Mouse (Mus musculus): ENCODE results near the gene Il10. TPM values are rescaled to one million over a fixed set of nuclear protein-coding genes. Genes with fewer than 3 reads are reported as not detected.

The Il10 gene
- total RNA-seq (2021), result not detected
- long read RNA-seq, experiment 1, partial matches to known transcripts, result 0 of 1 reads
- long read RNA-seq, experiment 1, other reads (novel, unspliced or antisense), result 0 of 1 reads
- long read RNA-seq, experiment 2, result 0 reads

GRCm38 (mm10) chr1:131019492-131020098 lies at the start of gene Il10:
Gene Il10, plus strand, starts transcription at chr1:131019845.
- no peak for DNase-seq

- peak; percentile 18 to 58 for DNase-seq
Observed at GRCm38 (mm10) chr1:130979455-130979854, 40.2 kb upstream of the Il10 start.

GRCm38 (mm10) chr1:130984441-130984840 lies 35.2 kb upstream of the Il10 start:
- DNase-seq, result no peak

- no peak for DNase-seq
Observed at GRCm38 (mm10) chr1:130987001-130987400, 32.6 kb upstream of the Il10 start.

- no peak for DNase-seq
Observed at GRCm38 (mm10) chr1:130987418-130987817, 32.2 kb upstream of the Il10 start.

GRCm38 (mm10) chr1:130989331-130989730 lies 30.3 kb upstream of the Il10 start:
- no peak for DNase-seq

GRCm38 (mm10) chr1:130990448-130990847 lies 29.2 kb upstream of the Il10 start:
- no peak for DNase-seq

- DNase-seq, result no peak
Observed at GRCm38 (mm10) chr1:130993574-130994154, 26.0 kb upstream of the Il10 start.

GRCm38 (mm10) chr1:130995515-130995914 lies 24.1 kb upstream of the Il10 start:
- no peak for DNase-seq

GRCm38 (mm10) chr1:130996356-130996755 lies 23.3 kb upstream of the Il10 start:
- no peak for DNase-seq

GRCm38 (mm10) chr1:130997441-130997840 lies 22.2 kb upstream of the Il10 start:
- DNase-seq, result no peak

GRCm38 (mm10) chr1:130998321-130998720 lies 21.3 kb upstream of the Il10 start:
- no peak for DNase-seq

- DNase-seq, result no peak
Observed at GRCm38 (mm10) chr1:130999708-131000107, 19.9 kb upstream of the Il10 start.

GRCm38 (mm10) chr1:131000296-131000695 lies 19.3 kb upstream of the Il10 start:
- DNase-seq, result no peak

GRCm38 (mm10) chr1:131002561-131002960 lies 17.1 kb upstream of the Il10 start:
- no peak for DNase-seq

- peak; percentile 26 to 59 for DNase-seq
Observed at GRCm38 (mm10) chr1:131003037-131003922, 16.4 kb upstream of the Il10 start.

- DNase-seq, result no peak
Observed at GRCm38 (mm10) chr1:131006069-131006468, 13.6 kb upstream of the Il10 start.

GRCm38 (mm10) chr1:131010201-131011153 lies 9.2 kb upstream of the Il10 start:
- no peak for DNase-seq

GRCm38 (mm10) chr1:131012494-131012893 lies 7.2 kb upstream of the Il10 start:
- DNase-seq, result no peak

GRCm38 (mm10) chr1:131013926-131014325 lies 5.7 kb upstream of the Il10 start:
- no peak for DNase-seq

- DNase-seq, result no peak
Observed at GRCm38 (mm10) chr1:131015281-131015680, 4.4 kb upstream of the Il10 start.

- no peak for DNase-seq
Observed at GRCm38 (mm10) chr1:131015879-131016278, 3.8 kb upstream of the Il10 start.

Data from heart, adult 18-20 months (tissue).